Mouse (Mus musculus) bone marrow macrophage, adult 2 months (primary cell): ENCODE data around the gene Rnasek.

Experiments used
- CTCF ChIP-seq: IDR thresholded peaks from 2 replicates; pipeline ENCODE4 v1.5.1; 2012; ENCODE audit warnings: low read depth, mild to moderate bottlenecking, low read length, moderate library complexity
- POLR2A ChIP-seq: IDR thresholded peaks from 2 replicates; pipeline ENCODE4 v1.6.1; 2012; ENCODE audit warnings: mild to moderate bottlenecking, low read depth, low read length, borderline replicate concordance

DNA sequence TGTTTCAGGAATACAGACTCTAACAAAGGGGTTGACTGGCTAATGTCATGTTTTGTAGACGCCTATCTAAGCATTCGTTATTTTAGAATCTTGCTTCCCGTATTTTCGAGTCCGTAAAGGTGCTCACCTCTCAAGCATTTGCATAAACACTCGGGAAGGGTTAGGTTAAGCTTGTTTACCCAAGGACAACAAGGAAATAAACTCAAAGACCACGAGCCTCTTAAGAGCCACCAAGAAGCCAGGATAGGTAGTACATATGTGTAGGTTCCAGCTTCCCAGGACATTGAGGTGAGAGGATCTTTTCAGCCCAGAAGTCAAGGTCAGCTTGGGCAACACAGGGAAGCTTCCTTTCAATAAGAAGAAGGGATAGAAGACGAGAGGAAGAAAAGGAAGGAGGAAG is 40.5 kb downstream of the Rnasek start:
- TF ChIP-seq CTCF (no peak), POLR2A (no peak)
